ENCODE assay signal across 21 mouse cellular contexts in the genomic region with DNA sequence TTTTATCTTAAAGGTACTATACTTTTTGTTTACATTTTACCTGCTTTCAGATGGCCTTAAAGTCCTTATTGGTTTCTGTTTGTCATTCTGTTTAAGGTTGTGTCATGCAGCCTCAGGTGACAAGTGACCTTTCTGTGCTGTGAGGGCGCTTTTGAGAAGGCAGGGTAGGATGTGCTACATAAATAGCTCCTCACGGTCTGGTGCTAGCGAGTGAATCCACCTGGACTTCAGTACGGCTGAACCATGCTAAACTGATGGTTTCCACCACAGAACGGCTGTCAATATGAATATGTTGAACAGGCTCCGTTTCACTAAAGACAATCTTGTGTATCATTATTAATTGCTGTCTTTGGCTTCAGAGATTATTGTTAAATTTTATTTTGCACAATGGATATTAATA.
"Had no signal": no experiment of that assay in that cellular context is flagged by ENCODE, and none has a peak within 500 bp of the region (broad histone marks: within the 10 kb centered on the region; RNA-seq: fewer than 3 reads in every experiment).

No protein-coding gene starts in this region.

- DNase-seq: kidney, adult 18-20 months; kidney, adult 9 months; kidney, postnatal 14 days; kidney, postnatal 4 days; layer of hippocampus, postnatal 36 days; liver, embryonic 13.5 days; right cerebral cortex, adult 18-20 months; right cerebral cortex, postnatal 14 days; right cerebral cortex, postnatal 4 days; thymus, adult 2 months; thymus, postnatal 14 days; thymus, postnatal 4 days had no signal

- H3K9ac ChIP-seq: liver, embryonic 13.5 days; lung, embryonic 15.5 days; midbrain, embryonic 12.5 days; neural tube, embryonic 13.5 days had no signal

- H3K4me3 ChIP-seq: left cerebral cortex, adult 2 months; liver, embryonic 13.5 days; lung, embryonic 15.5 days; midbrain, embryonic 12.5 days; myocyte; neural tube, embryonic 13.5 days had no signal

- H3K4me1 ChIP-seq: liver, embryonic 13.5 days; lung, embryonic 15.5 days; midbrain, embryonic 12.5 days had no signal

- H3K4me2 ChIP-seq: liver, embryonic 13.5 days; lung, embryonic 15.5 days; midbrain, embryonic 12.5 days; neural tube, embryonic 13.5 days had no signal

- H3K36me3 ChIP-seq: liver, embryonic 13.5 days had no signal

- ATAC-seq: inflammation-experienced regulatory T-cells, adult 6 months; intestine, embryonic 16.5 days; midbrain, embryonic 16.5 days had no signal

- H3K27ac ChIP-seq: left cerebral cortex, adult 2 months; liver, embryonic 13.5 days; lung, embryonic 15.5 days; midbrain, embryonic 12.5 days; neural tube, embryonic 13.5 days; stomach, postnatal 0 days had no signal

- H3K27me3 ChIP-seq: liver, embryonic 13.5 days; lung, embryonic 15.5 days; midbrain, embryonic 12.5 days; neural tube, embryonic 13.5 days had no signal

- H3K9me3 ChIP-seq: liver, embryonic 13.5 days; lung, embryonic 15.5 days; midbrain, embryonic 12.5 days; neural tube, embryonic 13.5 days had no signal
